Comparison of ENCODE assay signal across 27 mouse cellular contexts in the genomic region with DNA sequence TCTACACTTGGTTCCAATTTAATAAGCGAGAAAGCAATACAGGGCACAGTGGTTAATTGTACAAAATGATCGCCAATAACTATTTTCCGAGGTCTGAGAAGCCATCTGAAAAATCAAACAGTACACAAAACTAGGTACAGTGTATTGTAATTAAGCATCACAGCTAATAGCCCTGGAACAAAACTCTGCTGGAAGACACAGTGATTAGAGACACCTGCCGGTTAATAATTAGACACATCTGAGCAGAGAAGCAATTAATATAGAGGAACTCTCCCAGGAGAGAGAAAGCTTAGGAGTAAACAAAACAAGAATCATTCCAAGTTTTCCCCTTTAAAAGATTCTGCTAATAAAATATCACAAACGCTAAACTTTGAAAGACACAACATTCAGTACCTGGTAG.
DNase-seq lines count a peak whose midpoint lies in the region; ATAC-seq and TF ChIP-seq lines count a peak whose summit lies in the region.
"Had no signal": no experiment of that assay in that cellular context is flagged by ENCODE, and none has a peak within 500 bp of the region (broad histone marks: within the 10 kb centered on the region; RNA-seq: fewer than 3 reads in every experiment).

No protein-coding gene starts in this region.

- H3K9ac ChIP-seq in forebrain, embryonic 12.5 days, result no peak overlapping the region
- no peak overlapping the region for H3K9ac ChIP-seq in forebrain, postnatal 0 days
- H3K9ac ChIP-seq in kidney, embryonic 14.5 days (ENCODE audit: low read depth, low read length), result no peak overlapping the region
- no peak overlapping the region for H3K9ac ChIP-seq in midbrain, postnatal 0 days (replicated peaks; ENCODE audit: low read length, poor library complexity, severe bottlenecking)
- no peak overlapping the region for H3K9ac ChIP-seq in midbrain, embryonic 14.5 days (replicated peaks; ENCODE audit: low read length)
- H3K9ac ChIP-seq: embryonic facial prominence, embryonic 15.5 days; heart, embryonic 12.5 days; heart, embryonic 15.5 days; hindbrain, embryonic 14.5 days had no signal

- TF ChIP-seq POLR2A in kidney, adult 2 months (IDR thresholded peaks at IDR 0.05; ENCODE audit: low read depth, low read length), result no peak

- H3K36me3 ChIP-seq in forebrain, embryonic 12.5 days (replicated peaks), result no peaks in the 10 kb centered on the region
- no peaks in the 10 kb centered on the region for H3K36me3 ChIP-seq in forebrain, postnatal 0 days (ENCODE audit: insufficient read depth)
- H3K36me3 ChIP-seq in kidney, adult 2 months (ENCODE audit: control insufficient read depth, insufficient read depth, low read length), result no peaks in the 10 kb centered on the region
- H3K36me3 ChIP-seq in kidney, embryonic 14.5 days (ENCODE audit: control insufficient read depth, insufficient read depth, low read length), result no peaks in the 10 kb centered on the region
- H3K36me3 ChIP-seq in midbrain, postnatal 0 days (ENCODE audit: insufficient read depth, low read length), result no peaks in the 10 kb centered on the region
- no peaks in the 10 kb centered on the region for H3K36me3 ChIP-seq in midbrain, embryonic 14.5 days (ENCODE audit: control insufficient read depth, insufficient read depth, low read length)
- H3K36me3 ChIP-seq: embryonic facial prominence, embryonic 15.5 days; heart, embryonic 12.5 days; heart, embryonic 15.5 days; hindbrain, embryonic 10.5 days had no signal

- H3K27me3 ChIP-seq in forebrain, embryonic 12.5 days, result no peaks in the 10 kb centered on the region
- H3K27me3 ChIP-seq in forebrain, postnatal 0 days (ENCODE audit: insufficient read depth, low read length), result no peaks in the 10 kb centered on the region
- H3K27me3 ChIP-seq in kidney, adult 2 months (replicated peaks; ENCODE audit: control insufficient read depth, insufficient read depth, low read length), result no peaks in the 10 kb centered on the region
- H3K27me3 ChIP-seq in kidney, embryonic 14.5 days (ENCODE audit: control insufficient read depth, insufficient read depth, low read length), result no peaks in the 10 kb centered on the region
- no peaks in the 10 kb centered on the region for H3K27me3 ChIP-seq in midbrain, postnatal 0 days (ENCODE audit: insufficient read depth, low read length)
- H3K27me3 ChIP-seq in midbrain, embryonic 14.5 days (ENCODE audit: control insufficient read depth, insufficient read depth, low read length), result no peaks in the 10 kb centered on the region
- H3K27me3 ChIP-seq: embryonic facial prominence, embryonic 15.5 days; heart, embryonic 12.5 days; heart, embryonic 15.5 days had no signal

- TF ChIP-seq CTCF in forebrain, postnatal 0 days (IDR thresholded peaks at IDR 0.05; ENCODE audit: low read depth), result no peak
- no peak for TF ChIP-seq CTCF in kidney, adult 2 months (conservative IDR thresholded peaks at IDR 0.05; ENCODE audit: insufficient read depth, insufficient read length, low read depth, low read length)
- TF ChIP-seq CTCF in midbrain, postnatal 0 days (IDR thresholded peaks at IDR 0.05), result no peak

- ATAC-seq in forebrain, embryonic 12.5 days (ENCODE audit: low FRiP score), result peak; percentile 55; the same call in 1 of the 2 replicates
- no peak for ATAC-seq in forebrain, postnatal 0 days
- ATAC-seq in kidney, embryonic 14.5 days (ENCODE audit: low FRiP score, low TSS enrichment), result no peak
- no peak for ATAC-seq in midbrain, postnatal 0 days (ENCODE audit: low FRiP score)
- no peak for ATAC-seq in midbrain, embryonic 14.5 days (ENCODE audit: low FRiP score, low TSS enrichment)
- ATAC-seq: CD4-positive, CD25-positive, alpha-beta regulatory T cell, adult 4 months; forebrain, embryonic 16.5 days; intestine, postnatal 0 days had no signal

- no peak overlapping the region for H3K4me3 ChIP-seq in forebrain, embryonic 12.5 days (replicated peaks)
- no peak overlapping the region for H3K4me3 ChIP-seq in forebrain, postnatal 0 days (ENCODE audit: low read depth, low read length)
- no peak overlapping the region for H3K4me3 ChIP-seq in kidney, adult 2 months (ENCODE audit: insufficient read depth, low read depth, low read length)
- H3K4me3 ChIP-seq in kidney, embryonic 14.5 days (ENCODE audit: low read length), result no peak overlapping the region
- H3K4me3 ChIP-seq in midbrain, postnatal 0 days (ENCODE audit: low read depth, low read length), result no peak overlapping the region
- H3K4me3 ChIP-seq in midbrain, embryonic 14.5 days (replicated peaks; ENCODE audit: low read depth, low read length), result no peak overlapping the region
- H3K4me3 ChIP-seq: embryonic facial prominence, embryonic 15.5 days; gastrocnemius, adult 2 months; heart, embryonic 12.5 days; heart, embryonic 15.5 days; hindbrain, embryonic 10.5 days had no signal

- no peak overlapping the region for H3K4me2 ChIP-seq in forebrain, embryonic 12.5 days
- no peak overlapping the region for H3K4me2 ChIP-seq in forebrain, postnatal 0 days (ENCODE audit: low read depth)
- H3K4me2 ChIP-seq in kidney, embryonic 14.5 days (replicated peaks; ENCODE audit: low read depth, low read length), result no peak overlapping the region
- H3K4me2 ChIP-seq in midbrain, postnatal 0 days (ENCODE audit: low read depth, low read length, poor library complexity, severe bottlenecking), result no peak overlapping the region
- H3K4me2 ChIP-seq in midbrain, embryonic 14.5 days (ENCODE audit: low read length), result no peak overlapping the region
- H3K4me2 ChIP-seq: embryonic facial prominence, embryonic 15.5 days; heart, embryonic 12.5 days; heart, embryonic 15.5 days; hindbrain, embryonic 14.5 days had no signal

- no peaks in the 10 kb centered on the region for H3K9me3 ChIP-seq in forebrain, embryonic 12.5 days
- H3K9me3 ChIP-seq in forebrain, postnatal 0 days (ENCODE audit: low read length), result no peaks in the 10 kb centered on the region
- H3K9me3 ChIP-seq in kidney, embryonic 14.5 days (ENCODE audit: control insufficient read depth, low read length), result no peaks in the 10 kb centered on the region
- H3K9me3 ChIP-seq in midbrain, postnatal 0 days (ENCODE audit: low read length), result no peaks in the 10 kb centered on the region
- H3K9me3 ChIP-seq in midbrain, embryonic 14.5 days (ENCODE audit: control insufficient read depth, low read length), result no peaks in the 10 kb centered on the region
- H3K9me3 ChIP-seq: embryonic facial prominence, embryonic 15.5 days; heart, embryonic 12.5 days; heart, embryonic 15.5 days; hindbrain, embryonic 10.5 days had no signal

- H3K4me1 ChIP-seq in forebrain, embryonic 12.5 days, result no peaks in the 10 kb centered on the region
- no peaks in the 10 kb centered on the region for H3K4me1 ChIP-seq in forebrain, postnatal 0 days (ENCODE audit: insufficient read depth)
- no peaks in the 10 kb centered on the region for H3K4me1 ChIP-seq in kidney, adult 2 months (ENCODE audit: control insufficient read depth, insufficient read depth, low read length)
- H3K4me1 ChIP-seq in kidney, embryonic 14.5 days (ENCODE audit: control insufficient read depth, insufficient read depth, low read length), result no peaks in the 10 kb centered on the region
- no peaks in the 10 kb centered on the region for H3K4me1 ChIP-seq in midbrain, postnatal 0 days (ENCODE audit: insufficient read depth, low read length)
- H3K4me1 ChIP-seq in midbrain, embryonic 14.5 days (ENCODE audit: control insufficient read depth, insufficient read depth, low read length), result no peaks in the 10 kb centered on the region
- H3K4me1 ChIP-seq: embryonic facial prominence, embryonic 15.5 days; heart, embryonic 12.5 days; heart, embryonic 15.5 days; hindbrain, embryonic 10.5 days had no signal

- WGBS in forebrain, embryonic 12.5 days, result 57% methylated on average over 5 of the region's 5 CpGs
- 36% methylated on average over 5 of the region's 5 CpGs for whole genome bisulfite sequencing in forebrain, postnatal 0 days
- 44% methylated on average over 5 of the region's 5 CpGs for WGBS in kidney, adult 2 months
- WGBS in kidney, embryonic 14.5 days, result 73% methylated on average over 5 of the region's 5 CpGs
- WGBS in midbrain, postnatal 0 days, result 83% methylated on average over 5 of the region's 5 CpGs
- WGBS in midbrain, embryonic 14.5 days, result 86% methylated on average over 5 of the region's 5 CpGs

- DNase-seq in forebrain, postnatal 0 days, result no peak
- peak; percentile 2 for DNase-seq in kidney, adult 2 months
- peak; percentile 24 for DNase-seq in midbrain, postnatal 0 days (ENCODE audit: low spot score)
- DNase-seq in midbrain, embryonic 14.5 days, result no peak
- DNase-seq in heart, adult 18-20 months, result no peak
- DNase-seq: adrenal gland, adult 2 months; adrenal gland, postnatal 14 days; cerebellum, adult 11-12 months; cerebellum, adult 8-10 months; cerebellum, postnatal 10 days; cerebellum, postnatal 36 days; embryo, embryonic 11 days; gastrocnemius, adult 2 months; gastrocnemius, postnatal 14 days; heart, adult 11 months; heart, postnatal 10 days; heart, postnatal 36 days had no signal

- H3K27ac ChIP-seq in forebrain, embryonic 12.5 days, result no peak overlapping the region
- no peak overlapping the region for H3K27ac ChIP-seq in forebrain, postnatal 0 days (ENCODE audit: low read depth, low read length)
- no peak overlapping the region for H3K27ac ChIP-seq in kidney, adult 2 months (ENCODE audit: insufficient read depth, low read depth, low read length)
- no peak overlapping the region for H3K27ac ChIP-seq in kidney, embryonic 14.5 days (ENCODE audit: low read depth, low read length)
- H3K27ac ChIP-seq in midbrain, postnatal 0 days (ENCODE audit: low read depth, low read length), result no peak overlapping the region
- no peak overlapping the region for H3K27ac ChIP-seq in midbrain, embryonic 14.5 days (replicated peaks; ENCODE audit: low read depth, low read length)
- H3K27ac ChIP-seq: embryonic facial prominence, embryonic 15.5 days; gastrocnemius, adult 2 months; heart, embryonic 15.5 days; hindbrain, embryonic 10.5 days; hindbrain, embryonic 14.5 days had no signal

Comparison
In these comparisons a context has a peak if more than half of its experiments do, and no peak if none do; other contexts are left out.
1. DNase-seq: peak in kidney, adult 2 months (single experiment) and midbrain, postnatal 0 days (single experiment); none in forebrain, postnatal 0 days (single experiment), midbrain, embryonic 14.5 days (single experiment) and heart, adult 18-20 months (0 of 2).